Mouse (Mus musculus) kidney, postnatal 4 days (tissue): ENCODE results near the gene Sprn.

Experiments
- DNase-seq, 2 experiments: peaks; one replicate each; pipeline ENCODE4 v3.0.0; 2021; ENCODE audit warnings: mixed read lengths in 2 of 2

The Sprn gene

DNA sequence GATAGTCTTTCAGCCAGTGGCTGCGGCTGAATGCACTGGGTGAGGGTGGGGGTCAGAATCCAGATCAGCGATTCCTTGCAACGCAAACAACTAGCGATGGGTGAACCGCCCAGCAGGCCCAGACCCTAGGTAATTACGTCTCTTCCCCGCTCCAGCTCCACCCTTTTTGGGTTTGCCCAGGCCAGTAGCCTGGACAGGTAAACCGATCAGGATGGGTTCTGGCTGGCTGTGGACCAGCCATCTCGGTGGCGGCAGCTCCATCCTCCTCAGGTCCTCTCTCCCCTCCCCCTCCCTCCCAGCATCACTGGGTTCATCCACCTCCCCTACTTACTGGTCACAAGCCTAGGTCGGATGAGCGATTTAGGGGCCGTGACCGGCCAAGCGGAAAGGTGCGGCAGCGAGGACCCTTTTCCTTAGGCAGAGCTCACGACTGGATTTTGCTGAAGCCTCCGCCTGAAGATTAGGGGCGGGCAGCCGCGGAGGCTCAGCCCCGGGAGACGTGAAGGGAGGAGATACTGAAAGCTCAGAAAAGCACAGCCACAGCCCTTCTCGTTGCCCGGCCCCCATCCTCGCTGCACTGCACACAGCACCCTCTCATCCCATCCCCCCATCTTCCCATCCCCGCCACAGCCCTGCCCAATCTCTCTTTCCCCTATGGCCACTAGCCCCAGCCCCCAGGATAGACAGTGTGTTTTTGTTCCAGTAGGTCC is at the start of gene Sprn:
Sprn (minus strand) TSS at position 660 of the 710 bp plus-strand sequence.
- DNase-seq: peak; percentile 5 to 7

DNA sequence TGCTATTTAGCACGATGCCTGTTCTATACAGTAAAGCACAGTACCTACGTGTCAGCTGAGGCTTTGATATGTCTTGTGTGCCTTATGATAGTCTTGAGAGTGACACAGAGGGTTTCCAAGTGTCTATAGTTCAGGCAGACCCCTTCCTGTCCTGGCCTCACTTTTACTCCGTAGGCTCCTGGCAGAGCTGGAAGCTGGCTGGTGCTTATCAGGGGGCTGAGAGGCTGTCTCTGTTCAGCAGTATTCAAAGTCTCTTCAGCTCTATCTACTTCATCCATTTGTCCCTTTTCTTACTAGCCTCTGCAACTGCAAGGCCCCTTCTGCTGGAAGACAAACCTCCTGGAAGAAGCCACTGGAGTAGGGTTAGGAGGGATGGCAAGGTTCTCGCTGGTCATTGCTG is 46.4 kb upstream of the Sprn start:
- DNase-seq: no peak

DNA sequence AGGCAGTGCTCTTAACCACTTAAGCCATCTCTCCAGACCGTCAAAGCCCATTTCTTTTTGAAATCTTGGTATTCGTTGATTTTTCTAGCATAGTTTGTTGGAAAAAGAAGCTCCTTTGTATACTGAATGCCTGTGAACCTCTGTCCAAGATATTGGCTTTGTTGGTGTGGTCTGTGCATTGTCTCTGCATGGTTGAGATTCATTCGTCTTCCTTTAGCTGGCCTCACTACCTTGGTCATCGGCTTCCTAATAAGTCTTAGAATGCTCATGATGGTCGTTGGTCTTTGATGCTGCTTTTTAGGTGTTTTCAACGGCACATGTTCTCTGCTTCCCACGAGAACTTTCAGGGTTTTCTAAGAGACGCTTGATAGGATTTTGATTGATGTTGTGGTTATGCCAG is 41.3 kb upstream of the Sprn start:
- DNase-seq: no peak

DNA sequence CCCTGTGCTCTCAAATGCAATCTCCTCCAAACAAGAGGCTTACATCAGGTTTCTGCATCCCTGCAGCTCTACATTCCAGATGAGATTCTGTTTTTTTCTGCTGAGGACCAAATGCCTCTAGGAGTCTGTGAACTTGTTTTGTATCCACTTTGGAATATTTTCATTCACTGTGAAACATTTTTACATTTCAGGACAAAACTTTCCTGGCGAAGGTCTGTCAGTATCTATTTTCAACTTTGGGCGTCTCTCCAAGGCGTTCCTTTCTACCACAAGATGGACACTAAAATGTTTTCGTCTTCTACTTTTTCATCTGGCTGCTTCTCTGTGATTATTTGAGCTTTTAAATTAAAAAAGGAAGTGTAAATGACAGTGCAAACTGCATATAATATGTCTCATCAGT is 39.4 kb upstream of the Sprn start:
- no peak for DNase-seq

DNA sequence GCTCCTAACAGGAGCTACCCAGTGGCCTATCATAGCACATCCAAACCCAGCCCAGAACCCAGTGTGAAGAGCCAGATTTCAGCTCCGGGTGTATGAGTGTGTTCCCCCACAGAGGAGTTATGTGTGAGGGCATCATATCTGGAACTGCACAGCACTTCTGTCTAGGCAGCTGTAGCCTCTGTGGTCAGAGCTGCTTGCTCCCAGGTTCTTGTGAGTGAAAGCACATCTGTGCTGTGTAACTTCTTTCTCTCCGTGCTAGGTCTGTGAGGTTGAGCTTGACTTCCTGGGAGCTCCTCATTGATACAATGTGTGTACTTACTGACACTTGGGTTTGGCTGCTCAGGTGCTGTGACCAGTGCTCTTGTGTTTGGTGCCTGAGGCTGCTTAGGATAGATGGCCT is 38.2 kb upstream of the Sprn start:
- no peak for DNase-seq

DNA sequence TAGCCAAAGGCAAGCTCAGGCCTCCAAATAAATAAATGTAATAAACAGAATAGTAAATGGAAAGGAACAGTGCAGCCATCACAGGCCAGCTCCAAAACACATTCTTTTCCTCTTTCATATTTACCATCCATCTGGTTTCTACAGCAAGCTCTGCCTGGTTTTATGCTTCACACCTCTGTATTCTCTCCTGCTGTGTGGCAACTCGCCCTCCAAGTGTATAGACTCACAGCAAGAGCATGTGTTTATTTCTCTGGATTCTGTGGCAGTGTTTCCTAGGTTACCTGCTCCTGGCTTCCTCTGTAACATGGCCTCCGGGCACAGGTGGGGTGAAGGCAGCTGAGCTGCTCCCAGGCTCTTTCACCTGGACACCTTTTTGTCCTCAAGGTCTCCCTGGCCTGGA is 37.8 kb upstream of the Sprn start:
- DNase-seq: no peak

DNA sequence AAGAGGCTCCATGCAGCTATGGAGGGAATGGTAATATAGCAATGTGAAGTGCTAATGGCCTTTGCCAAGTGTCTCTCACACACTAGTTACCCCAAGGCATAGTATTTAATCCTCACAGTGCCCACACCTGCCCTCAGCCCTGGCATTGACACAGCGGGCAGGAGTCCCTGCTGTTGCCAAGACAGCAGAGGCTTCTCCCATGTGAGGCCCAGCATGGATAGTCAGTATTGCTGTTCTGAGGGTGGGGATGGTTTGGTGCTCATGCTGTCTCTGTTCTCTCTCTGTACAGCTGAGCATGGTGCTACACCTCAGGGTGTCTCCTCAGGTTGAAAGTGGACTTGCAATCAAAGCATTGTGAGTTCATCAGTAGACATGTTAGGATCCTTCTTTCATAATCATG is 35.8 kb upstream of the Sprn start:
- no peak for DNase-seq

DNA sequence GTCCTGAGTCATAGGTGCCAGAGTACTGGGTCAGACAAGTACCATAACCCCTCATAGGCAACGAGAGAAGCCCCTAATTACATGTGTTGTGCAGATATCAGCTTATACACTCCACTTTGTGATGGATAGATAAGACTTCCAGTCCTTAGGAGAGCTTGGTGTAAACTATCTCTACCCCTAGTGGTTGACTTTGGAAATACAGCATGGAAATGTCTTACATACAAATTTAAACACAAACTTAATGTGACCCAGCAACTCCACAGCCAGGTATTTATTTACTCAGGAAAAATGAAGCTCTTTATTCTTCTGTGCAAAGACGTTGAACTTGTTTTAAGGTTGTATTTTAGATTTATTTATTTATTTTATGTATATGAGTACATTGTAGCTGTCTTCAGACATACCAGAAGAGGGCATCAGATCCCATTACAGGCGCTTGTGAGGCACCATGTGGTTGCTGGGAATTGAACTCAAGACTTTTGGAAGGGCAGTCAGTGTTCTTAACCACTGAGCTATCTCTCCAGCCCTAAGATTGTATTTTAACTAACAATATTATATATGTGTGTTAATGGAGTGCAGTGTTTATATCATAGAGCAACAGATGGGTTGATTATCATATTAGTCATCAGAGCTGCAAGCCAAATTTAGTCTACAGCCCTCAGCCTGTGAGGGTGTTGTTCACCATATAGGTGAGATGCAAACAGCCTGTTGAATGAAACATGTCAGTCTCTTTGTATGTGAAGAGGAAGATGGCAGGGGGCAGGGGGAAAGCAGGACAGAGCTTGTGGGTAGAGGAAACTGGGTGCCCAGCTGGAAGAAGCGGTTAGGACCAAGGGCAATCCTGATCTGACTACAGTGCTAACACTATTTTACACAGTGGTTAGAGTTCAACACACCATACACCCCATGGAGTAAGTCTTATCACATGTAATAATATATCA is 34.0 kb upstream of the Sprn start:
- DNase-seq: no peak

DNA sequence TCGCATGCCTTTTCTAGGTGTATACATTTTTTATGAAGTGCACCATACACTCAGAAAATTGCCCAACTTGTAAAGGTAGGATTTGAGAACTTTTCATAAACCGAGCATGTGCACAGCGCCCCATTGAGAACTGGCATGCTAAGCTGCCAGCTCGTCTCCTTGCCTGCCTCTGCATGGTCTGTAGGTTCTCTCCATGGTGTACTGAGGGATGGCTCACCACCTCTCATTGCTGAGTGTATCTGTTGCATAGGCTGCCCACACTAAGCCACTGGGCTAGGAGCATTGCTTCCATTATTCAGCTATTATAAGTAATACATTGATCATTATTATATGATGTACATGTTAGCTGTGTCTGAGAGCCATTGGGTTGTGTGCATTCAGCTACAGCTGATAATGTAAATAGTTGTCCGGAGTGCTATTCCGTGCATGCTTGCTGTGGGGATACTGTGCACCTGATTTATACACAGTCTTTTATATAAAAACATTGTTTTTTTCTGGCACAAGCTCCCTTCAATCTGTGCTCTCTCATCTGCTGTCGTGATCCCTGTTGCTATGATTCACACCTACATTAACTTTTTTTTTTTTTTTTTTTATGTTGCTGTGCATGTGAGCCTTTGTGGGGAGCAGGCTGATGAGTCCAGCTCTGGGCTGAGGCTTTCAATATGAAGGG is 33.2 kb upstream of the Sprn start:
- no peak for DNase-seq

DNA sequence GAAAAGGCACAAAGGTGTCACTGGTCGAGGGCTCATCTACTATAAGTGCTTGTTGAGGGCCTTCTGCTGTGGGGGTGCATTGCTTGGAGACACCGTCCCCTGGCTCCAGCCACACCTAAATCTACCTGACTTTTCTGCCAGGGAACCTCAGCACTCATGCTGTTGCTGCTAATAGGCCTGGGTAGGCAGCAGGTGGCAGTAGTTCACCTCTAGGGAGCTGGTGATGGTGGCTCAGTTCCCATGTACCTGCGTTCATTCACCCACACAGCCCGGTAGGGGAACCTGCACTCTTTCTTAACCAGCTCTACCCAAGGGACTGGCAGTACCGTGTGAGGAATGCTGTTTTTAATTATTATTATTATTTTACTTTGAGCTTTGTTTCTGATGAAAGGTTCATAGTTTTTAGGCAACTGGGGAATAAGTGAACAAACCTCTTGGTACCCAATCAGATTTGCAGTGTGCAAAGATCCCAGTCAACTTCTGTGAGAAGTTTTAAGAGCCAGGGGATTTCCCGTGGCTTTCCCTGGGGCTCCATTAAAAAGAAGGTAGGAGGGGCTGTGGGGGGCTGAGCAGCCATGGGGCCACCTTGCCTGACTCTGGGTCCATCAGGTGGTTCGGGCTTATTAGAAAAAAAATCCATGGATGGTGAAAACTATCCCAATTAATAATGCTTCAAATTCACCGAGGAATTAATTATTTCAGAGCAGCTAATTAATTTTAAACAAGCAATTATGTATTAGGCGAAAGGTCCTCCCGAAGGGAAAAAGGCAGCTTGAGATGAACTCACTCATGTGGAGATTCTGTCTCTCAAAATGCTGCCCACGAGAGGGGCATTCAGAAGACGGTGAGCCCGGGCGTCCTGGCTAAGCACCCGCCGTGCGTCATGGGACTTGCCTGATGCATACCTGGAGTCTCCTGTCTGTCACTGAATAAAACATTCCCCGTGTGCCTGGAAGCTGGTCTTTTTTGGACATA is 32.3 kb upstream of the Sprn start:
- DNase-seq: peak; percentile 36 to 57

DNA sequence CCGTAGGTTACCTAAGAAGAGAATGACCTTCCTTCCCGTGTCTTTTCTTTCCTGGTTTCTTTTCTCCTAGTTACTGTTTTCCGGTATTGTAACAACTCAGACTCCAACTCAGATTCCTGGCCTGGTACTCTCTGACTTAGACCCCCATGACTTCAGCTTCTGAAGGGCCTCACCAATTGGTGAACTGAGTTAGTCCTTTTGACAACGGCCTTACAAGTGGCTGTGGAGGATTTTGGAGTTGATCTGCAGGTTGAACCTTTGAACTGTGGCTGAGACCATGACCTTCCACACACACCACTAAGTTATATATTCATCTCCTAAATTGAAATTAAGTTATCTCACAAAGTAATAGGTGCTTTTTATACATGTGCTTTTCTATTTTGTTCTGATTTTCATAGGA is 29.5 kb upstream of the Sprn start:
- no peak for DNase-seq

DNA sequence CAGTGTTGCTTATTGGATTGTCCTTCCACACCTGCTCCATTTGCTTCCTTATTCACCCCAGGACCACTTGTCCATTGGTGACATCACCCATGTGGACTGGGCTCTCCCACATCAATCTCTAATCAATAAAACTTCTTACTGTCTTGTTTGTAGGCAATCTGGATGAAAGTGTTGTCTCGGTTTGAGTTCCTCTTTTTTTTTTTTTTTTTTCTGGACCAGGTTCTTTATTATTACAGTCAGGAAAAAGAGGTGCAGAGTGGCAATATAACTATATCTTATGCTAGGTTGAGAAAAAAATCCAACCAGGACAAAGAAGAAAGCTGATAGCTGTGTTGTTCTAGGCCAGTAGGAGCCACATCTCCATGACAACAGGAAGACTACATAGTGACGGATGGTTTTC is 26.0 kb upstream of the Sprn start:
- DNase-seq: no peak

DNA sequence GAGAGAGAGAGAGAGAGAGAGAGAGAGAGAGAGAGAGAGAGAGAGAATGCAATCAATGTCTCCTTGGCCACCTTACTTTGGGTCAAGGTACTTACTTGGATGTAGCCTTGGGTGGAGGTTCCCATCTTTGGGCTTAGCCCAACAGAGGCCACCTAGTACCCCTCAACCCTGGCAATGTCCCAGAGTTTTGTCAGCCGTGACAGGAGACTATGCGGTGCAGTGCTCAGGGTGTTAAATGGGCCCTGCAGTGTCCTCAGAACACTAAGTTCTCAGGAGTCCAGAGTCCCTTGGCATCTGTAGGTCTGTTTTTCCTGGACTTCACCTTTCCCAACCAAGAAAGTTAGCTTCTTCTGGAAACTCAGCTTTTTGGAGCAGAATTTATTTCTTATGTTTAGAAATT is 24.5 kb upstream of the Sprn start:
- no peak for DNase-seq

DNA sequence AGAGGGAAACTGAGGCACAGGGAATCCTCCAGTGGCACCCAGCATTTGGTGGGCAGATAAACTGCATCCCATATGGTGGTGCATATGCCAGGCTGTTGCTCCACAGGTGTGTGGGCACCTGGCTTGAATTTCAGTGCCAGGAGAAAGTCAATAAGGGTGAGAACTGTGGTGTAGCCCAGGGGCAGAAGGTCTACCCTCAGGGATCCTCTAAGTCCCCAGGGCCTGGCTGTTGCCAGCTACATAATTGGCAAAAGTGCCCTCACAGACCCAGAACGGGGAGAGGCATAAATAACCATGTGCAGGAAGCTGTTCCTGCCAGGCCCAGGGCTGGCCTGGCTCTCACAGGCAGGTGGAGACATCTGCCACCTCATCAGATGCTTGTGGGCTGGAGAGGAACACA is 18.3 kb upstream of the Sprn start, which contains the start of gene Olfr523:
Olfr523 (plus strand) TSS at position 282 of the 400 bp plus-strand sequence.
- no peak for DNase-seq

DNA sequence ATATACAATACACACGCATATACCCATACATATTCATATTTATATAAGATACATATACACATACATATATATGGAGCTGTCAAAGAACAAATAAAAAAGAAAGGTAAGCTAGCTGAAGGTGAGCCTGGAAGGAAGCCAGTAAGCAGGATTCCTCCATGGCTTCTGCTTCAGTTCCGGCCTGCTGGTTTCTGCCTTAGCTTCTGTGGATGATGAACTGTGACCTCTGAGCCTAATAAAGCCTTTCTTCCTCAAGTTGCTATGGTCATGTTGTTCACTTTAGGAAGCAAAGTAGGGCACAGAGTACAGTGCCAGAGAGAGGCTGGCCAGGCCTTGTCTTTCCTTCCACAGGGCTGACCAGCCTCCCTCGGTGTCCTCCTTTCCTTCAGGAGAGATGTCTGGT is 16.2 kb upstream of the Sprn start:
- no peak for DNase-seq

DNA sequence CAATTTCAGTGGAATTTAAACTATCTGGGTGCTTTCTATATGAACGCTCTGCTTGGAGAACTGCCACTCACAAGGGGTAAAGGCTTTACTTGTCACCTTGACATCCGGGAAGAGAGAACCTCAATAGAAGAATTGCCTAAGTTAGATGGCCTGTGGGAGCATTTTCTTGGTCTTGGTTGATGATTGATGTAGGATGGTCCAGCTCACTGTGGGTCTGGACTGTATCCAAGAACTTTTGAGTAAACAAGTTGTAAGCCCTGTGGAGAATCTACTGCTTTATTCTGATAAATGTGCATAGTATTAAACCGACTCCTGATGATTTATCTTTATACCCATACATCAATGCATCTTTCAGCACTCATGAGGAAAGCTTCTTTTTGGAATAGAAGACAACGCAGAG is 14.7 kb upstream of the Sprn start:
- no peak for DNase-seq

DNA sequence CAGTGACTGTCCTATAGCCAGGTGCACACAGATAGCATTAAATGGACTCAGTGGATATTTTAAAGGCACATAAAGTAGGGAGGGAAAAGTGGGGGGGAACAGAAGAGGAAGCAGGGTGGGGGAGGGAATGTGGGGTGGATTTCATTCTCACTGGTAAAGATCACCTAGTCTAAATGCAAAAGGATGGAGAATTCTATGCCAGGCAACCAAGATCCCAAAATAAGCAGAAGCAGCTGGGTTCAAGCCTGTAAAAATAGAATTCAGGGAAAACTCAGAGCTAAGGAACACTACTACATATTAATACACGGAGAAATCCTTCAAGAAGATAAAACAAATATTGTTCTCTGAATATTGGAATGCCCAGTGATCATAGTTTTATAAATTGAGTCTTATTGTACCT is 13.3 kb upstream of the Sprn start:
- no peak for DNase-seq

DNA sequence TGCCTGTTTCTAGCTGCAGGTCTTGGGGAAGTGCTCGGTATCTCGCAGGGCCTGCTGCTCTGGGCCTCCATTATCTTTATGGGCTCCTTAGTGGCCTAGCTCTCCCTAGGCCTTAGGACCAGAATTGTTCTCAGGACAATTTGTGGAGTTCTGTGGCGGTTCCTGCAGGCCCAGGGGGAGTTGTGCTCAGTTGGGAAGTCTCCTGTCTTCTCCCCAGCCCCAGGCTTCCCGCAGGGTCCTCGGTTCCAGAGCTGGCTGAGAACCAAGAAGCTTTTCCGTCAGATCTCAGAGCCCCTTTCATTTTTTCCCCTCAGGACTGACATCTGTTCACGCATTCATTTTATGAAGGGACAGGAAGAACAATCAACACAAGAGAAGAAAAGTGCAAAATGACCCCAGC is 10.0 kb upstream of the Sprn start, which contains the start of gene Olfr522:
Olfr522 (minus strand) TSS at position 101 of the 400 bp plus-strand sequence.
- DNase-seq: no peak

DNA sequence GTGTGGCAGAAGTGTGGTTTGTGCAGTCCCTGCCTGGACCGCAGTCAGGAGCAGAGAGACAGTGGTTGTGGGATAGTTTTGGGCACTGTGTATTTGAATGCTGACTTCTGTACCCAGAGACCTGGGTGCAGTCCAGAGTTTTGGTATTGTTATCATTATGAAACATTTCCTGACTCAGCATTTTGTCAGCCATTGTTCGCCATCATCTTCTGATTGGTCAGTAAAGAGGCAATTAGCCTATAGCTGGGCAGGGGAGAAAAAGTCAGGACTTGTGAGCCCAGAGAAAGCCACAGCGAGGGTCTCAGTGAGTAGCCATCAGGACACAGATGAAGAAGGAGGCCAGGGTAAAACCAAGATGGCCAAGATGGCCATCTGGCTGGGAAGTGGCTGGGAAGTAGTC is 5.7 kb upstream of the Sprn start:
- no peak for DNase-seq

DNA sequence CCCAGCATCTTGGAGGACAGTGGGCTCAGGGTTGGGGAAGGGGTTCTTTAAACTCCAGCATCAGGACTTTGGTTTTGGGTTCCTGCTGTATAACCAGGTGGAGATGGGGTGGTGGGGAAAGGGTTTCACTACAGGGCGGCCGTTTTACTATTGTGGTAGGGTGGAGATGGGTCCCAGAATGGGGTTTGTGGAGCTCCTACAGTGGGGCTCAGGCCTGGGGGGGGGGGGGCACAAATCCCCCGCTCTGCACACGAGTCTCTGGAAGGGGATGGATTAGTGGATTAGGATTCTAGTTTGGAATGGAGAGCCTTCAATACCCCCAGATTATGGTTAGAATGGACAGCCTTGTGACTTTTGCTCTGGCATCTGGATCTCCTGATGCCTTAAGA is 854 bp downstream of the Sprn start:
- no peak for DNase-seq

DNA sequence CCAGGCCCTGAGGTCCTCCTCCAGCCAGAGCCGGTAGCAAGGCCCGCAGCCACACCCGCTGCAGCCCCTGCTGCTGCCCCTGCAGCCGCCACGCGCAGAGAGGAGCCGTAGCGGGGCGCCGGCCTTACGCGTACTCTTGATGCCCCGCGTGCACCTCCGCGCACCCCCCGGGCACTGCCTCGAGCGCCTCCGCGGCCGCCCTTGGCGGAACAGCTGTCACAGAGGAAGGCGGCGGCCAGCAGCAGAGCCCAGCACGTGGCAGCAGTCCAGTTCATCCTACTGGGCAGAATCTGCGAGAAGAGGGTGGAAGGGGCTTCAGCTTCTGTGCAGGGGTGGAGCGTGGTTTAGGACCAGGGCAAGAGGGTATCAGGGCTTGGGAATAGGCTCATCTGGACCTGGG is 1.3 kb downstream of the Sprn start:
- DNase-seq: peak; percentile 32 to 55

DNA sequence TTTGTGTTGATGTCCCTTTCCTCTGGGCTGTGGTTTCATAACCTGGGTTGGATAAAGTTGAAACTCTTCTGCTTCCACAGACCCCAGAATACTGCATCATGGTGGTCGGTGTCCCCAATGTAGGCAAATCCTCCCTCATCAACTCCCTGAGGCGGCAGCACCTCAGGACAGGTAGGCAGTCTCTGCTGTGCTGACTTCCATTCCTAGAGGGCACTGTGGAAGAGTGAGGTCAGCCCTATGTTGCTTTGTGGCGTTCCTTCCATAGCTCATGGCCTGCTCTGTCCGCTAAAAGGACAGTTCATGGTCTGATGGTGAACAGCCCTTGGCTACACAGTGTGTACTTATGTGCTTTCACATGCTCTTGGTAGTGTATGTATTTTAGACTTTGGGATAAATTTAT is 10.1 kb downstream of the Sprn start:
- no peak for DNase-seq
